In the genomic region with DNA sequence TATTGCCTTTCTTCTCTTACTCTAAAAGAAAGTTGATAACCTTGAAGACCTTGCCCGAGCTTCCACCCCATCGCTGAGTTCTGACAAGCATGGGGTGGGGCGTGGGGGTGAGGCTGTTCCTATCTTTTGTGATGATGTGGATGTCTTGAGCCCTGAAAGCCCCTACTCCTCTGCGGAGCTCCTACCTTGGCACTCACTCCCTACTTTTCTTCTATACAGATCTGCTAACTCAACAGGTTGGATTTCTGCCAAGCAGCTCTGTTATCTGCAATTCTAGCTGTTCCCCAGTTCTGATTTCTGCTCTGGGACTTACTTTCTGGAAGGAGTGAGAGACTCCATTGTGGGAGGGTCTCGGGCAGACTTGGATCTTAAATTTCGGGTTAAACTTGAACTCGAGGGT, we compare ENCODE assay signal across 1 mouse cellular context.
TF ChIP-seq lines count a peak whose summit lies in the region.

No protein-coding gene starts in this region.

TF ChIP-seq in MEL, 35 proteins besides CTCF, POLR2A, EP300 and RAD21:
- TF ChIP-seq MXI1 (IDR thresholded peaks at IDR 0.05; ENCODE audit: low read depth, low read length) (0 out of 2 replicates have a peak, but pooled peaks have one; percentile 27), MAZ (IDR thresholded peaks at IDR 0.05; ENCODE audit: low read depth, low read length) (peak; percentile 26; the same call in 1 of the 2 replicates), RCOR1 (IDR thresholded peaks at IDR 0.05; ENCODE audit: low read depth, low read length) (peak; percentile 98), TCF12 (IDR thresholded peaks at IDR 0.05; ENCODE audit: low read depth, low read length) (peak; percentile 72), TAL1 (IDR thresholded peaks at IDR 0.05; ENCODE audit: low read length) (peak; percentile 34; the same call in 1 of the 2 replicates), KAT2A (conservative IDR thresholded peaks at IDR 0.05; ENCODE audit: low read depth, low read length) (no peak), SIN3A (IDR thresholded peaks at IDR 0.05; ENCODE audit: low read length) (0 out of 2 replicates have a peak, but pooled peaks have one; percentile 31), JUND (IDR thresholded peaks at IDR 0.05; ENCODE audit: low read depth, low read length) (no peak), MAFK (IDR thresholded peaks at IDR 0.05; ENCODE audit: borderline replicate concordance, low read depth, low read length) (0 out of 2 replicates have a peak, but pooled peaks have one; percentile 51), ETS1 (IDR thresholded peaks at IDR 0.05; ENCODE audit: low read depth, low read length) (peak; percentile 72), GATA1 (IDR thresholded peaks at IDR 0.05; ENCODE audit: low read depth, low read length) (peak; percentile 81), MYC (IDR thresholded peaks at IDR 0.05; ENCODE audit: low read depth, low read length) (no peak)
TF ChIP-seq in MEL: peak in this region for 9.
